Mouse (Mus musculus): ENCODE data around the gene Pgs1. TPM values are rescaled to one million over a fixed set of nuclear protein-coding genes. Genes with fewer than 3 reads are reported as not detected.

Pgs1 gene
- total RNA-seq, 2 experiments from 2014 or later: 17.2 to 18.0 TPM

GRCm38 (mm10) chr11:117952174-117952933 lies 33.7 kb upstream of the Pgs1 start:
- no peak for DNase-seq
- intact Hi-C loops (cut with DNase I): no loop called here
- no peak for TF ChIP-seq CTCF (IDR thresholded peaks at IDR 0.05)
- Histone ChIP-seq H3K27ac (peak overlapping the region; percentile 99), H3K4me3 (no peak overlapping the region)

DNA sequence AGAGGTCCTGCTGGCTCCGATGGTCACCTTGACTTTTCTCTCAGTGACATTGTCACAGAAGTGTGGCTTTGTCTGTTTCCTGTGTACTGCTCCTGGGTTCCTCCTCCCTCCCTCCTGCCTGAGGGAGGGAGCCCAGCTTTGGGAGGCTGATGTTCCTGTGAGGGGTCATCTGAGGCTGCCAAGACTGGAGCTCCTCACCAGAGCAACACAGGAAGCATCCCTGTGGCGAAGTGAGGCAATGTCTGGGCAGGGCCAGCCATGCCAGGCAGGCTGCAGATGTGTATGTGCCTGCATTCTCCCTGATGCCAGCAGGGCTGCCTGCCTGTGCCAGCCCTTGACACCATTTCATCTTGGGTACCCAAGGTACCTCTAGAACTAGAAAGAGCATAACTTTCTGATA lies 32.0 kb upstream of the Pgs1 start:
- intact Hi-C loops (cut with DNase I): no loop called here
- Histone ChIP-seq H3K27ac (peak overlapping the region; percentile 40; the same call in 1 of the 2 replicates), H3K4me3 (no peak overlapping the region)
- no peak for TF ChIP-seq CTCF (IDR thresholded peaks at IDR 0.05)
- DNase-seq: peak; percentile 59

DNA sequence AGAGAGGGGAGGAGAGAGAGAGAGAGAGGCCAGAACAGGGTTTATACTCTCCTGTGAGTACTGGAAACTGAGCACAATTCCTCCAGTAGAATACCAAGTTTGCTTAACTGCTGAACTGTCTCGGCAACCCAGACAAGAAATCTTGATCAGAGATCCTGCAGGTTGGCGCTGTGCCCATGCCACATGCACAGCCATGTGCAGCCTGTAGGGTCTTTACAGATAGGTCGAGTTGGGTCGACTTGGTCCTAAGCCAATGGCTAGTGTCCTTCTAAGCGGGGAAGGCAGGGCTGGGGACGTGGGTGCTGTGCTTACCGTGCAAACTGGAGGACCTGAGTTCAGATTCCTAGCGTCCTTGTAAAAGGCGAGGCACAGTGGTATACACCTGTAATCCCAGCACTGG lies 31.3 kb upstream of the Pgs1 start:
- intact Hi-C loops (cut with DNase I): no loop called here
- TF ChIP-seq CTCF (IDR thresholded peaks at IDR 0.05): no peak
- Histone ChIP-seq H3K4me3 (no peak overlapping the region), H3K27ac (peak overlapping the region; percentile 40)
- DNase-seq: peak; percentile 36

DNA sequence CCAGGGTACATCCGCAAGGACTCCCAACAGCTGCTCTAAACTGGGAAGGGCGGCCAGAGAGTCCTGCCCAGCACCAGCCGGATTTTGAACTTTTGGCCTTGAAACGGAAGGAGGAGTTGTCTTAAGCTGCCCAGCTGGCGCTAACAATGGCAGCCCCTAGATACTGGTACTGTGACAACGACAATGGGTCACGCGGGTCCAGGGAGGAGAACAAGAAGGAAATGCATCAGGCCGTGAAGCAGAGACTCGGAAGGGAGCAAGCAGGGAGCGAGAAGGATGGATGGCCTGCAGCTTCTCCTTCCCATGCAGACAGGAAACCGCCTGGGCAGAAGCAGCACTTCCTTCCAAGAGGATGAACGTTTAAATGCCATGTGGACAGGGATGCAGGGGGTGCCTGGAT lies 30.5 kb upstream of the Pgs1 start:
- intact Hi-C loops (cut with DNase I): no loop called here
- no peak overlapping the region; the same call in none of the 2 replicates for H3K27ac ChIP-seq
- TF ChIP-seq CTCF (IDR thresholded peaks at IDR 0.05): no peak
- DNase-seq: peak; percentile 39
- no peak overlapping the region for H3K4me3 ChIP-seq

DNA sequence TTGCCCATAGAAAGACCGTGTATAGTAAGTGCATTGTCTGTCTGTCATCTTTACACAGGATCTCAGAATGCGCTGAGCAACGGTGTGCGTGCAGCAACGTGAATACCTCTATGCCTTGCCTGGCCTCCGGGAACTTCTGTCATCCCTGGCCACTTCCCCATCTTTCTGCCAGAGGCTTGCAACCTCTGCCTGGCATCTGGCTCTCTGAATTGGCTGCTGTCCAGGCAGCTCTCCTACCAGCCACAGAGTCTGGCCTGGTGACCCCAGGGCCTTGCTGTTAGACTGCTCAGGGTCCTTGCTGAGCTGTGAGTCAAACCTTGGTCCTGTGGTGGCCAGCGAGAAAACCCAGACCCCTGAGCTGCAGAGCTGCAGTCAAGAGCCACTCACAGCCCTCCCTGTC lies 27.9 kb upstream of the Pgs1 start:
- TF ChIP-seq CTCF (IDR thresholded peaks at IDR 0.05): no peak
- Histone ChIP-seq H3K4me3 (no peak overlapping the region), H3K27ac (peak overlapping the region; percentile 16)
- intact Hi-C loops (cut with DNase I): no loop called here
- DNase-seq: peak; percentile 53

- no peak overlapping the region; the same call in 1 of the 2 replicates for H3K27ac ChIP-seq
- peak; percentile 33 for DNase-seq
- intact Hi-C loops (cut with DNase I): no loop called here
- H3K4me3 ChIP-seq: no peak overlapping the region
- TF ChIP-seq CTCF (IDR thresholded peaks at IDR 0.05): no peak
Observed at GRCm38 (mm10) chr11:117959166-117959565, 26.9 kb upstream of the Pgs1 start.

DNA sequence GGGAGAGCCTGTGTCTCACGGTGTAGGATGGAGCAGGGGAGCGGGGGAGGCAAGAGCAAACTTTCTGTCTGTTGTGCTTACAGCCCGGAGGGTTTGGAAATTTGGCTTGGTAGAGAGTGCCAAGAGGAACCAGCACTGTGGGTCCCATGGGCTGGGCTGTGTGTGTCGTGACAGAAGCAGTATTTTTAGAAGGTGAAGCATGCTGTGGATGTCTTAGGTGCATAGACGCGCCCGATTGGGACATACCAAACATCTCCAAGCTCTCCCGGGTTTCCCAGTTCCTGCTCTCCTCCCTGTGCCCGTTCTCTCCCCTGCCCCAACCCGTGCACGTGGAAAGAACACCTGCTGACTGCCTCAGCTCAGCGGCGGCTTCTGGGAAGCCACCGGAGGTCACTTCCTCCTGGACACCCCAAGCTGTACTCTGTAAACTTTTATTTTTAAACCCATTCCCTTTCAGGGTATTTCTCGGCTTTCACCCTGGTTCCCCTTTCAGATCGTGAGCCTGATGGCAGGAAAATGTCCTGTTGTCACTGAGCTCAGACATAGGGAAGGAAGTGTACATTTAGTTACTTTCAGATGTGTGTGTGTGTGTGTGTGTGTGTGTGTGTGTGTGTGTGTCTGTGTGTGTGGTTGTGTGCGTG lies 26.2 kb upstream of the Pgs1 start:
- peak; percentile 63 for DNase-seq
- intact Hi-C loops (cut with DNase I): no loop called here
- peak overlapping the region; percentile 29; the same call in 1 of the 2 replicates for H3K4me3 ChIP-seq
- TF ChIP-seq CTCF (IDR thresholded peaks at IDR 0.05): no peak
- peak overlapping the region; percentile 86 for H3K27ac ChIP-seq

DNA sequence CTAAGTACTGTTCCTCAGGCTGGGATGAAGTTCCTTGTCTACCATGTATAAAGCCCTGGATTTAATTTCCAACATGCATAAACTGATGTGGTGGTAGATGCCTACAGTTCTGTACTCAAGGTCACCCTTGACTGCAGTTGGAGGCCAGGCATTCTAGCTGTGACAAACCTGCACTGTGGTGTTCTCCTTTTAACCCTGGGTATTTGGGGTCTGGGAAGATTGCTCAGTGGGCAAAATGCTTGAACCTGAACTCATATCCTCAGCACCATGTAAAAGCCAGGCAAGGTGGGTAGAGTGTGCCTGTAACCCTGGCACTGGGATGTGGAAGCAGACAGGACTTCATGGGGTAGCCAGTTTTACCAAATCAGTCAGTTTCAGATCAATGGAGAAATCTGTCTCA lies 25.5 kb upstream of the Pgs1 start:
- intact Hi-C loops (cut with DNase I): no loop called here
- TF ChIP-seq CTCF (IDR thresholded peaks at IDR 0.05): no peak
- peak overlapping the region; percentile 86 for H3K27ac ChIP-seq
- DNase-seq: no peak
- no peak overlapping the region for H3K4me3 ChIP-seq

- intact Hi-C loops (cut with DNase I): no loop called here
- peak; percentile 92 for DNase-seq
- peak overlapping the region; percentile 63 for H3K4me3 ChIP-seq
- H3K27ac ChIP-seq: peak overlapping the region; percentile 86
- no peak for TF ChIP-seq CTCF (IDR thresholded peaks at IDR 0.05)
Observed at GRCm38 (mm10) chr11:117962228-117963067, 23.6 kb upstream of the Pgs1 start.

GRCm38 (mm10) chr11:117963091-117963793 lies 22.9 kb upstream of the Pgs1 start:
- TF ChIP-seq CTCF (IDR thresholded peaks at IDR 0.05): peak; percentile 20
- Histone ChIP-seq H3K27ac (peak overlapping the region; percentile 86), H3K4me3 (peak overlapping the region; percentile 63)
- intact Hi-C loops (cut with DNase I): no loop called here
- peak; percentile 98 for DNase-seq

DNA sequence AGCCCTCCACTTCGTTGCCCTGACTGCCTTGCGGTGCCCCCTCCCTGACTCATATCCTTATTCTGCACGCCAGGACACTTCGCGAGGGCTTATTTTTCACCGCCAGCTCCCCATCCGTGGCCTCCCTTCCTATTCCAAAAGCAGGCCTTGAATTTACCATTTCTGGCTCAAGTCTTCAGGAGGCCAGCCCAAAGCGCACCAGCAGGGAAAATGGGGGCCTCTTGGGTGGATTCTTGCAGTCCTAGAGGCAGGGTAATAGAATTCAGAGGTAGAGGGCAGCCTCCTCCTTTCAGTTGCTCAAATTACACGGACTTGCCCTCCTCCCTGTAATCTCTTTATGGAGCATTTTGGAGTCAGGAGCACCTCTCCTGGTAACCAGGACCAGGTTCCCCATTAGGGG lies 22.2 kb upstream of the Pgs1 start:
- intact Hi-C loops (cut with DNase I): no loop called here

GRCm38 (mm10) chr11:117964294-117964693 lies 21.8 kb upstream of the Pgs1 start:
- 0 out of 2 replicates have a peak, but pooled peaks have one; percentile 0 for TF ChIP-seq CTCF (IDR thresholded peaks at IDR 0.05)
- H3K27ac ChIP-seq: peak overlapping the region; percentile 86
- peak overlapping the region; percentile 63 for H3K4me3 ChIP-seq
- no peak for DNase-seq
- intact Hi-C loops (cut with DNase I): no loop called here

More for the DNA sequence above, 22.2 kb upstream of the Pgs1 start:
- Histone ChIP-seq H3K4me3 (peak overlapping the region; percentile 63), H3K27ac (peak overlapping the region; percentile 86)
- DNase-seq: no peak
- TF ChIP-seq CTCF (IDR thresholded peaks at IDR 0.05): no peak
